Mouse (Mus musculus): ENCODE results near the gene Zar1l.
"Not testable (repeated sequence)": the region's sequence is repeated elsewhere in the genome, so short reads cannot be mapped to it uniquely, and the experiment has no call there.

Gene Zar1l

GRCm38 (mm10) chr5:150518064-150518463 lies at the start of gene Zar1l:
Gene Zar1l (minus strand): TSS chr5:150518164.
- DNase-seq = no peak

GRCm38 (mm10) chr5:150566971-150567370 lies 49.0 kb upstream of the Zar1l start:
- no peak for DNase-seq

- DNase-seq = peak; percentile 40
These were observed 48.3 kb upstream of the Zar1l start for GRCm38 (mm10) chr5:150566226-150566625.

DNA sequence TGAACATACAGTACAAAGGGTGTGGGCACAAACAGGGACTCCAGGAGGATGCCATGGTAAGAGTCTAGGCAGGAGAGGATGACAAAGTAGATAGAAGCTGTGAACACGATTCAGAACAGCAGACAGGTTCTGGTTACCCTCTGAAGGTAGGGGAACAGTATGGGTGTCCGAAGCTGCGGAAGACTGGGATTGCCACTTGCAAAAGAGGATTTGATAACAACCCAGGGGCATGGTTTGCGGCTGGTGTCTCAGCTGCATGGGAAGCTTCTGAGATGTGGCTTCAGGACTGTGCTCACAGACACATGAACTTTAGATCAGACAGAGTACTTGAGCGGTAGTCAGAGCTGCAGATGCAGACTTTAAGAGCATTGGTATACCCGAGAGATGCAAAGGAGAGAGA lies 46.5 kb upstream of the Zar1l start:
- no peak for DNase-seq

DNA sequence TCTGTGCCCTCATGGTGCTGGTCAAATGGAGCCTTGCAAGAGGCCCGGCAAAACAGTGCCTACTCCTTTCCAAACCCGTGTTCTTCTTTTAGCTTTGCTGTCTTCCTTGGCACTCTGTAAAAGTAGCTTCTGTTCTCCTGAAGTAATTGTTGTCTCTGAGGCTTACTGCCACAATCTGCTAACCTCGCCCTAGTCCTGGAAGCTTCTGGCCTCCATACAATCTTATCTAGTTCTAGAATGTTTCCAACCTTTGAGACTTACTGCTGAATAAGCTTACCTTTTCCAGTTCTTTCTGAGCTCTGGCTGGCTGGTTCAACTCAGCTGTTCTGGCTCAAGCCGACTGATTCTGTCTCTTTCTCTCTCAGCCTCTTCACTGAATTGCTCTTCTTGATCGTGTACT lies 43.8 kb upstream of the Zar1l start:
- no peak for DNase-seq

DNA sequence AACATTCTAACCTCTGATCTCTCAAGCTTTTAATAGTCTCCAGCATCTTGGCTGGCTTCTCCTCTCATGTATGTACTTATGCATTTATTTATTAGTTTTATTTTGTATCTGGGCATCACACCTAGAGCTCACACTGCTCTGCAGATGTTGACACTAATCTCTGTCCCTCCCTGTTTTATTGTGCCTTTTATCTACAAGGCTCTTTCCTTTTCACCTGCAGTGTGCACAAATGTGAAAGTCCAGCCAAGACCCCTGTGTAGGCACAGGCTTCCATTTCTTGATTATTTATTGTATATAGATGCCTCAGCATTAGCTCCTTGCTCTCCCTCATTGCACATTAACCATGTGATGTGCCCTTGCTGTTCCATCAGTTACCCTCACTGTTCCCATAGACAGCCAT lies 43.4 kb upstream of the Zar1l start:
- no peak for DNase-seq

GRCm38 (mm10) chr5:150560851-150561250 lies 42.9 kb upstream of the Zar1l start:
- DNase-seq = no peak

DNA sequence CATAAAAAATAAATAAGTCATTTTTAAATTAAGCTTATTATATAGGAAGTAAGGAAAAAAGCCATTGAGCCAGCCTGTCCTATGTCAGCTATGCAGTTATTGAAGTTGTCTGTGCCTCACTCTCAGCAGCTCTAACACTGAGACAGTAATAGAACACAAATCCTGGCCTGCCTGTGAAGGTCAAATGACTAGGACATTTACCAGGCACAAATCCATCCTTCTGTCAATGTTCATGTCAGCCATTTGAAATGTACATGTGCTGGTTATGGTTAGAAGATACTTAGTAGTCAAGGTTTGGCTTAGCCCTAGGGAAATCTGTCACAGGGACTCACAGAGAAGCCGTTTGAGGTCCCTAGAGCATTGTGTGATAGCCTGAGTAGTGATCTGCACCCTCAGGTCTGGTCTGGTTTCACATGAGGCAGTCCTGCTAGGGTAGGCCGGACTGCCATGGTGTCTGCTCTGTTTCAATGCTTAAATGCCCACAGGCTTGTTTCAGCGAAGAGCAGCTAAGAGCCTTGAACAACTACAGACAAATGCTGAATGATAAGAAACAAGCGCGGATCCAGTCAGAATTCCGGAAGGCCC lies 41.6 kb upstream of the Zar1l start:
- DNase-seq = no peak

DNA sequence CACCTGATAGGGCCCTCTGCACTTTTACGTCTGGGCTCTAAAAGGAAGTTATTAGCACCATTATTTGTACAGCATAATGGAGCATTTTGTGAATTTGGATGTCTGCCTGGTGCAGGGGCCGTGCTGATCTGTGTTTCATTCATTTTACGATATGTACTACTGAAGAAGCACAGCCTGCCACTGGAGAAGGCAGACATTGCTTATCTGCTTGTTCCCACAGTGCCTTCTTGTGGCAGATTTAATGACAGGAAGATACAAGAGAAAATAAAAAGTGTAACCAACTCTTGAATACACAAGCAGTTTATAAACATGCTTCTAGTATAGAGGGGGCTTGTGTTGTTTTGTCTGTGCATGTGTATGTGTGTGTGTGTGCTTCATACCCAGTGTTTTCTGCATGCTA lies 33.7 kb upstream of the Zar1l start:
- no peak for DNase-seq

DNA sequence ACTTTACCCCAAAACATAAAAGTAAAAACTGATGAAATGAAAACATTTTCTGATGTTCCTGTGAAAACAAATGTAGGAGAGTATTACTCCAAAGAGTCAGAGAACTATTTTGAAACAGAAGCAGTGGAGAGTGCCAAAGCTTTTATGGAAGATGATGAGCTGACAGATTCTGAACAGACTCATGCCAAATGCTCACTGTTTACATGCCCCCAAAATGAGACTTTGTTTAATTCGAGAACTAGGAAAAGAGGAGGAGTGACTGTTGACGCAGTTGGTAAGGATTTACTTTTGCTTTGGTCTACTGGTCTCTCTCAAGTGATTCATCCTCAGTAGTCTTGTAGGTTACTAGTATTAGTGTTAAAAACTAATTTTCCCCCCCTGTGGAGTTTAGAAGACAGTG lies 25.2 kb upstream of the Zar1l start:
- no peak for DNase-seq

- DNase-seq = no peak
These were observed 23.3 kb upstream of the Zar1l start for GRCm38 (mm10) chr5:150541302-150541701.

DNA sequence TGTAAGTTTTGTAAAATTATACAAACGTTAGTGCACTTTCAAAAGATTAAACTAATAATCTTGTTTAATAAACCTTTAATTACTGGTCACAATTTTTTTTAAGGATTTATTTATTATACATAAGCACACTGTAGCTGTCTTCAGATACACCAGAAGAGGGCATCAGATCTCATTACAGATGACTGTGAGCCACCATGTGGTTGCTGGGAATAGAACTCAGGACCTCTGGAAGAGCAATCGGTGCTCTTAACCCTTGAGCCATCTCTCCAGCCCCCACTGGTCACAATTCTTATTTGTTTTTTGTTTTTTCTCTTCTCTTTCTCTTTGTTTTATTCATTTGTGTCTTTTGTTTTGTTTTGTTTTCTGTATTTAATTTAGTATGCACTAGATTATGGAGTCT lies 7.3 kb upstream of the Zar1l start:
- DNase-seq = no peak

GRCm38 (mm10) chr5:150522867-150523234 lies 4.9 kb upstream of the Zar1l start:
- DNase-seq = no peak

DNA sequence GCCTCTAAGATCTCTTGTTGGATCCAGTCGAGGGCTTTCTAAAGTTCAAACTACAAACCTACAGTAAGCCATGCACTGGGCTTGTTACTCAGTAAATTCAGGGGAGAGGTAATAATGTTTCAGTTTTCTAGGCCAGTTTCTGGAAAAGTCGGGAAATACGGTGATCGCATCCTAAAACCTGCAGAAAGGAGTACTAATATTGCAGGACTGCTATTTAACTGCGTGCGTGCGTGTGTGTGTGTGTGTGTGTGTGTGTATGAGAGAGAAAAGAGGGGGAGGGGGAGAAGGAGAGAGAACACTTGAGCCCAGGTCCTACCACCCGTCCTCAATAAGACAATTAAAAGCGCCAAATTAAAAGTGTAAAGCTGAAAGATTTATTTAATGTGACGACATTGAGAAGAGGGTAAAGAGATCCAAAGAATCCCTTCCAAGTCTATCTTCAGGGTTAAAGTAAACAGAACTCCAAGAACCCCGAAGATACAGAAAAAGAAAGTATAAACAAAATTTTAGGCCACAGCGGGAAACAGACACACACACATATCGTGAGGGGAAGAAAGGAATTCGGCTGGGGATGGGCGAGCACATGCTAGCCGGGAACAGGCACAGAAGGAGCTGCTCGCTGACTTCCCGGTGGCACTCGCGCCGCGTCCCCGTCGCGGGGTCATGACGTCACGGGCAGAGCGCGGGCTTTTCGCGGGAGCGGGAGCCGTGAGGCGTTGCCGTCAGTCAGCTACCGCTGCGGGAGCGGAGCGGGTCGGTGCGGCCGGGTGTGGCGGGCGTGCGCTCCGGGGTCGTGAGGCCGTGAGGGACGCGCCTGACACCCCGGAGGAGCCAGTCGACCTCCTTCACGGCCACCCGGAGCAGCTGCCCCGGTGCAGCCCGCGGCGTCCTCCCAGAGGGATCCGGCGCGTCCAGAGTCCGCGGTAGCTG lies 4.2 kb upstream of the Zar1l start, which contains the start of gene Brca2:
TSS of gene Brca2 (plus strand) at position 694 of the 930 bp plus-strand sequence.
- peak; percentile 90 for DNase-seq

GRCm38 (mm10) chr5:150519551-150519950 lies 1.6 kb upstream of the Zar1l start:
- no peak for DNase-seq

GRCm38 (mm10) chr5:150514027-150514426 lies 3.9 kb downstream of the Zar1l start:
- no peak for DNase-seq

GRCm38 (mm10) chr5:150513264-150513663 lies 4.7 kb downstream of the Zar1l start:
- no peak for DNase-seq

- DNase-seq = no peak
These were observed 7.3 kb downstream of the Zar1l start for GRCm38 (mm10) chr5:150510451-150511225.

- no peak for DNase-seq
These were observed 22.2 kb downstream of the Zar1l start for GRCm38 (mm10) chr5:150495792-150496191.

DNA sequence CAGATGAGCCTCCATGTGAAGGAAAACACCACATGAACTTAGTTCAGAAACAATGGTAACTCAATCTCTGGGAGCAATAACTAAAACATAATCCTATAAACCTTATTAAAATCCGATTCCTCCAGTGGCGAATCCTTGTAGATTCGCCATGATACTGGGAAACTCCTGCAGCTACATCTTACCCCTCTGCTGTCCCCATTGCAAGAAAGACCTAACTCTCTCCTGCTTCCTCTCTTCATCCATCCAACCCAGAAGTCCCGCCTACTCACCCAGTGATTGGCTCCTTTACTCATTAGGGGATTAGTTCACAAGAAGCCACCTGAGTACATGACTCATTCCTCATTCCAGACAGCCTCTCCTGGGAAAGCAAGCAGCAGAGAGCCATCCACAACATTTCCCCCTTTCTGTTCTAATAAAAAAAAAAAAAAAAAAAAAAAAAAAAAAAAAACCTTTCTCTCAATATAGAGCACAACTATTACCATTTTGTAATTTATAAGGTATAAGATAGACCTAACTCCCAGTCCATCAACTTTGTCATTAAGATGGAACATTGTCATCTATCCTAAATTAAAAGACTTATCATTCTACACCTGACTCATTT lies 26.3 kb downstream of the Zar1l start:
- DNase-seq = not testable (repeated sequence)

DNA sequence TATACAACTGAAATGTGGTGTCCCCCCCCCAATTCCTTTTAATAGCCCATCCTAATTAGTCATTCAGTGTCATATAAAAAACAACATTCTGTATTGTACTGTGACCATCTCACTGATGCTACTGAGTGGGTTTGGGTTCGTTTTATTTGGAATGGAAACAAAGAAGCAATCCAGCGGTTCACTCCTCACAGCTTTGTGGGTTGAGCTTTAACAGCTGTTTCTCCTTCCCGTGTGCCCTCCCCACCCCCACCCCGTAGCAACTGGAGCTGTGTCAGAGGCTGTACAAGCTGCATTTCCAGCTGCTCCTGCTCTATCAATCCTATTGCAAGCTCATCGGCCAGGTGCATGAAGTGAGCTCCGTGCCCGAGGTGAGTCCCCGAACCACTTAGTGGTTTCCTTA lies 27.1 kb downstream of the Zar1l start:
- DNase-seq = no peak

DNA sequence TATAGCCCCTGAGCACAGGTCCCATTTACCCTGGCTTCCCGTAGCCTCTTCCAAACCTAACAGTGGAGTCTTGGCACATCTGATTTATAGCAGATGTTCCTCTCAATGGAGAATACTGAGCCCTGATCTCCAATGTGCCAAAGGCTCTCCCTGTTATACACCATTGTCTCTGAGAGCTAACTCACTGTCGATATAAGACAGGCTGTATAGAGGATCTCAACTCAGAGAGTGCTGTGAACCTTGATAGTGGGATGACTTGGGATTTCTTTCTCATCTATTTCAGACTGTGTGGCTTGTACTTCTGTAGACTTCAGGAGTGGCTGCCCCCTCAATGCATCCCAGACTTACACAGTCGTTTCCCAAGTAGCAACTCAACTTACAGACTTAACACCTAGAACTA lies 27.7 kb downstream of the Zar1l start:
- DNase-seq = no peak

DNA sequence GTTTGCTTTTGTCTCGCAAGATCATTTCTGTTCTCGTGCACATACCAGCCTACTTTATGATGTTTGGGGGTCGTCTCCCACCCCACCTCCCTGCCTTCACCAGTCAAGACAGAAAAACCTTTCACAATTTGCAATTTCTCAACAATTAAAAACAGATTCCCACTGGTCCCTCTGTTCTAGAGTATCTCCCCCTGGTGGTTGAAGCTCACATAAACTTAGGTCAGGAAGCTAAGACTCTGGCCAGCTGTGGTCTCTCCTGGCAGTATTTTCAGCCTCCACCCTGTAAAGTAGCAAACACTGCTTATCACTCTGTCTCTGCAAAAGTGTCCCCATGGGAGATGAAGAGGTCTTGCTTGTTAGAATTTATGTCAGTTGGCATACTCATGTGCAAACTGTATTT lies 32.8 kb downstream of the Zar1l start:
- no peak for DNase-seq
